Mouse (Mus musculus) liver, embryonic 12.5 days (tissue): ENCODE data around the gene Dyx1c1. TPM values are rescaled to one million over a fixed set of nuclear protein-coding genes. Genes with fewer than 3 reads are reported as not detected.

Experiments used
- ATAC-seq: fragments of 200-750 bp; cut with Nextera tagmentation; 2 replicates; pipeline ENCODE4 v1.8.0; 2017; ENCODE audit warnings: moderate number of reproducible peaks, mild to moderate bottlenecking, moderate library complexity
- H3K27ac ChIP-seq: fragments of 300-500 bp; sonication (generic); 2 replicates; pipeline ENCODE4 v1.5.1; 2016; ENCODE audit warnings: mild to moderate bottlenecking
- H3K27me3 ChIP-seq: fragments of 300-500 bp; sonication (generic); replicated peaks from 2 replicates; pipeline ENCODE4 v1.6.1; 2016; ENCODE audit warnings: mild to moderate bottlenecking, moderate library complexity
- H3K36me3 ChIP-seq: fragments of 300-500 bp; sonication (generic); 2 replicates; pipeline ENCODE4 v1.6.1; 2016; ENCODE audit warnings: mild to moderate bottlenecking, moderate library complexity
- H3K4me1 ChIP-seq: fragments of 300-500 bp; sonication (generic); 2 replicates; pipeline ENCODE4 v1.6.1; 2016
- H3K4me2 ChIP-seq: fragments of 300-500 bp; sonication (generic); 2 replicates; pipeline ENCODE4 v1.6.1; 2016; ENCODE audit warnings: mild to moderate bottlenecking, moderate library complexity
- H3K4me3 ChIP-seq: fragments of 300-500 bp; sonication (generic); 2 replicates; pipeline ENCODE4 v1.5.1; 2016; ENCODE audit warnings: mild to moderate bottlenecking, moderate library complexity
- H3K9ac ChIP-seq: fragments of 300-500 bp; sonication (generic); 2 replicates; pipeline ENCODE4 v1.6.1; 2016; ENCODE audit warnings: mild to moderate bottlenecking, moderate library complexity
- H3K9me3 ChIP-seq: fragments of 300-500 bp; sonication (generic); replicated peaks from 2 replicates; pipeline ENCODE4 v1.6.1; 2016; ENCODE audit warnings: mild to moderate bottlenecking, moderate library complexity
- WGBS: fragments of 180-500 bp; shearing (Covaris S2); methylation state at CpG from one replicate; pipeline ENCODE4 v1.1.7; 2016; ENCODE audit not compliant: insufficient replicate concordance; 5-methylcytosine and 5-hydroxymethylcytosine counted together
- polyA plus RNA-seq: library from polyadenylated mRNA; unstranded; fragments of >200 nt; fragmentation: Nextera tagmentation; extraction: Ambion mirVana; gene quantifications from 2 replicates; pipeline ENCODE4 v1.2.1, GENCODE M21; 2016

The Dyx1c1 gene
- polyA plus RNA-seq, result 0.10 and 0.37 TPM in 2 replicates

GRCm38 (mm10) chr9:72958521-72959450 lies at the start of gene Dyx1c1, which contains the start of gene Gm44503:
Dyx1c1 (plus strand) TSS chr9:72958785.
Gm44503 (plus strand) TSS chr9:72958852.
- WGBS, result 2% methylated on average over 43 of the region's 43 CpGs
- Histone ChIP-seq H3K9me3 (no peaks in the 10 kb centered on the region), H3K4me1 (peaks cover 16% of the 10 kb centered on the region), H3K36me3 (no peaks in the 10 kb centered on the region), H3K9ac (peak within 1 kb of the TSS; percentile 54), H3K4me3 (peak within 1 kb of the TSS; percentile 63), H3K4me2 (peak within 1 kb of the TSS; percentile 60), H3K27ac (peak within 1 kb of the TSS; percentile 22; the same call in 1 of the 2 replicates), H3K27me3 (no peaks in the 10 kb centered on the region)
- ATAC-seq, result peak; percentile 78

GRCm38 (mm10) chr9:72911381-72911780 lies 47.2 kb upstream of the Dyx1c1 start:
- H3K9ac ChIP-seq, result no peak overlapping the region
- no peaks in the 10 kb centered on the region for H3K27me3 ChIP-seq
- no peaks in the 10 kb centered on the region for H3K9me3 ChIP-seq
- no peak overlapping the region for H3K27ac ChIP-seq
- H3K4me1 ChIP-seq, result 0 out of 2 replicates have a peak, but pooled peaks cover 5% of the 10 kb centered on the region
- 65% methylated on average over 2 of the region's 2 CpGs for WGBS
- no peak for ATAC-seq
- H3K36me3 ChIP-seq, result no peaks in the 10 kb centered on the region
- H3K4me2 ChIP-seq, result no peak overlapping the region
- no peak overlapping the region for H3K4me3 ChIP-seq

DNA sequence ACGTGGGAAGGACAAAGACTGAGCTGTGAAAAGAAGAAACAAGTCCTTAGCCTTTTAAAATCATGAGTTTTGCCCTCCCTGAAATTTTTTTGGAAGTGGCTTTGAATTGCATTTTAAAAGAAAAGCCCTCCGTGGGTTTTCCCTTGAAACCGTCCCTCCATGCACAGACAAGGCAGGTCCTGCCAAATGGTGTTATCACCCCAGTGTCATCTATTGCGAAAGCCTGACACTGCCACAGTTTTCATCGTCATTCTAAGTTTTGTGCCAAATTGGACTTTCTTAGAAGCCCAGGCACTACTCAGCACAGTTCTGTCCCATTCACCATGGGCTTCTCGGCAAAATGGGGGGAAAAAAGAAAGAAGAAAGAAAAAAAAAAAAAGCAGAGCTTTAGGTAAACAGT lies 45.0 kb upstream of the Dyx1c1 start:
- Histone ChIP-seq H3K27me3 (no peaks in the 10 kb centered on the region), H3K4me3 (no peak overlapping the region), H3K27ac (no peak overlapping the region), H3K4me2 (no peak overlapping the region), H3K36me3 (no peaks in the 10 kb centered on the region), H3K9ac (no peak overlapping the region), H3K4me1 (0 out of 2 replicates have a peak, but pooled peaks cover 5% of the 10 kb centered on the region), H3K9me3 (no peaks in the 10 kb centered on the region)
- no peak for ATAC-seq
- WGBS, result 42% methylated on average over 6 of the region's 6 CpGs

GRCm38 (mm10) chr9:72915728-72916127 lies 42.9 kb upstream of the Dyx1c1 start:
- ATAC-seq, result no peak
- Histone ChIP-seq H3K9me3 (no peaks in the 10 kb centered on the region), H3K9ac (no peak overlapping the region), H3K27me3 (no peaks in the 10 kb centered on the region), H3K36me3 (no peaks in the 10 kb centered on the region), H3K27ac (no peak overlapping the region), H3K4me1 (0 out of 2 replicates have a peak, but pooled peaks cover 5% of the 10 kb centered on the region), H3K4me2 (no peak overlapping the region), H3K4me3 (no peak overlapping the region)
- WGBS, result 41% methylated on average over 7 of the region's 7 CpGs

DNA sequence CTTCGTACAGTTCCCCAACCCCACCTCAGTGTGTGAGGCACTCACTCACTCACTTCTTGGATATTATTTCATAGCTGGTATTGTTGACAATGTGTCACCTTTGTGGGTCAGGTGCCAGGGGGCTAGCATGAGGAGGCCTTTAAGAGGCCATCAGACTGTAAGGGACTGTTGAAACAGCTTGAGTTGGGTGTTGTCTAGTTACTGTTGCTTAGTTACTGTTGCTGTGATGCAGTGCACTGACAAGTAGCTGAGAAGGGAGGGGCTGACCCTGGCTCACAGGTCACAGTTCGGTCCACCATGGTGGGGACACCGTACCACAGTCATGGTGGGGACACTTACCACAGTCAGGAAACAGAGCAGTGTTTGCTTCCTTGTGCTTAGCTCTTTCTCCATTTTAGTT lies 35.5 kb upstream of the Dyx1c1 start:
- peaks cover 6% of the 10 kb centered on the region; the same call in 1 of the 2 replicates for H3K4me1 ChIP-seq
- no peak overlapping the region for H3K4me2 ChIP-seq
- H3K4me3 ChIP-seq, result no peak overlapping the region
- no peaks in the 10 kb centered on the region for H3K9me3 ChIP-seq
- no peak for ATAC-seq
- no peak overlapping the region for H3K9ac ChIP-seq
- H3K27me3 ChIP-seq, result peaks cover 63% of the 10 kb centered on the region
- H3K36me3 ChIP-seq, result no peaks in the 10 kb centered on the region
- no peak overlapping the region for H3K27ac ChIP-seq
- 71% methylated on average over 3 of the region's 3 CpGs for WGBS

- peak; percentile 44 for ATAC-seq
- no peaks in the 10 kb centered on the region for H3K9me3 ChIP-seq
- no peak within 1 kb of the TSS for H3K27ac ChIP-seq
- H3K4me2 ChIP-seq, result peak within 1 kb of the TSS; percentile 74
- under 1% methylated on average over 87 of the region's 108 CpGs for WGBS
- peak within 1 kb of the TSS; percentile 50 for H3K9ac ChIP-seq
- H3K27me3 ChIP-seq, result peaks cover 76% of the 10 kb centered on the region
- H3K36me3 ChIP-seq, result no peaks in the 10 kb centered on the region
- H3K4me3 ChIP-seq, result peak within 1 kb of the TSS; percentile 58
- H3K4me1 ChIP-seq, result peaks cover 6% of the 10 kb centered on the region; the same call in 1 of the 2 replicates
Measured at GRCm38 (mm10) chr9:72925021-72925934, 33.3 kb upstream of the Dyx1c1 start, which contains the start of gene Pygo1. Pygo1 (plus strand) TSS chr9:72925645.

- H3K9me3 ChIP-seq, result no peaks in the 10 kb centered on the region
- H3K4me3 ChIP-seq, result peak overlapping the region; percentile 58
- H3K27me3 ChIP-seq, result peaks cover 81% of the 10 kb centered on the region
- no peaks in the 10 kb centered on the region for H3K36me3 ChIP-seq
- H3K4me2 ChIP-seq, result peak overlapping the region; percentile 74
- peaks cover 6% of the 10 kb centered on the region; the same call in 1 of the 2 replicates for H3K4me1 ChIP-seq
- H3K27ac ChIP-seq, result no peak overlapping the region
- WGBS, result 9% methylated on average over 11 of the region's 20 CpGs
- H3K9ac ChIP-seq, result peak overlapping the region; percentile 50
- peak; percentile 13; the same call in 1 of the 2 replicates for ATAC-seq
Measured at GRCm38 (mm10) chr9:72925935-72926258, 32.7 kb upstream of the Dyx1c1 start.

GRCm38 (mm10) chr9:72931166-72931790 lies 27.3 kb upstream of the Dyx1c1 start:
- no peaks in the 10 kb centered on the region for H3K4me1 ChIP-seq
- no peak overlapping the region for H3K27ac ChIP-seq
- H3K27me3 ChIP-seq, result peaks cover 36% of the 10 kb centered on the region
- H3K9me3 ChIP-seq, result no peaks in the 10 kb centered on the region; the same call in 1 of the 2 replicates
- no peak overlapping the region for H3K4me3 ChIP-seq
- 64% methylated on average over 13 of the region's 13 CpGs for WGBS
- H3K4me2 ChIP-seq, result no peak overlapping the region
- H3K9ac ChIP-seq, result no peak overlapping the region
- H3K36me3 ChIP-seq, result no peaks in the 10 kb centered on the region
- ATAC-seq, result no peak

DNA sequence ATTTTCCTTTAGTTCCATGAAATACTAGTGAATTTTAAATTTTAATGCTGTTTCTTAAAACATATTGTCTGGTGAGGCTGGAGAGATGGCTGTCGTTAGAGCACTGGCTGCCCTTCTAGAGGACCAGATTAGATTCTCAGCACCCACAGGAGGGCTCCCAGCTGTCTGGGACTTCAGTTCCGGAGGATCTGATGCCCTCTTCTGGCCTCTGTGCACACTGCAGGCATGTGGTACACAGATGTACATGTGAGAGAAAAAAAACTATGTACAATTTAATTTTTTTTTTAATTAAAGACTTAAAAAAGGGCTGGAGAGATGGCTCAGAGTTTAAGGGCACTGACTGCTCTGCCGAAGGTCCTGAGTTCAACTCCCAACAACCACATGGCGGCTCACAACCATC lies 23.3 kb upstream of the Dyx1c1 start:
- 76% methylated on average over 4 of the region's 4 CpGs for WGBS
- no peak overlapping the region for H3K4me2 ChIP-seq
- H3K27me3 ChIP-seq, result peaks cover 5% of the 10 kb centered on the region; the same call in 1 of the 2 replicates
- H3K27ac ChIP-seq, result no peak overlapping the region
- no peaks in the 10 kb centered on the region for H3K4me1 ChIP-seq
- no peak overlapping the region for H3K4me3 ChIP-seq
- H3K36me3 ChIP-seq, result no peaks in the 10 kb centered on the region
- H3K9me3 ChIP-seq, result no peaks in the 10 kb centered on the region; the same call in 1 of the 2 replicates
- no peak overlapping the region for H3K9ac ChIP-seq
- ATAC-seq, result no peak

DNA sequence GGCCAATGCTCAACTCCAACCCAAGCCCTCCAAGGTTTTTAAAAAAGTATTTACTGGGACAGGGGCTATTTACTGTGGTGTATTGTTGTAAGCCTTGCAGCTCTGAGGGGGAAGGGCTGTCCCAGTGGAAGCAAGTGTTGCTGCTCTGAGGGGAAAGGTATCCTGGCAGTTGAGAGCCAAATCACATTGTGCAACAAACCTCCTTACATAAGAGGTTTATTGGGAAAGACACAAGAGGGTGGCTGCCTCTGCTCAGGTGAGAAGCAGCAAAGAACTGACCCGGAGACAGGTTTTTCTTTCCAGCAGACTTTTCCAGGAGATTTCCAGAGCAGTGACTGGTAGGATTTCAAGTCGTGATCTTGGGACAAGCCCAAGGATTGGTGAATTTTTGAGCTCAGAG lies 22.3 kb upstream of the Dyx1c1 start:
- H3K9me3 ChIP-seq, result no peaks in the 10 kb centered on the region; the same call in 1 of the 2 replicates
- no peak overlapping the region for H3K4me3 ChIP-seq
- WGBS, result 49% methylated on average over 2 of the region's 2 CpGs
- ATAC-seq, result no peak
- no peaks in the 10 kb centered on the region for H3K27me3 ChIP-seq
- H3K9ac ChIP-seq, result no peak overlapping the region
- no peak overlapping the region for H3K4me2 ChIP-seq
- H3K4me1 ChIP-seq, result no peaks in the 10 kb centered on the region
- H3K36me3 ChIP-seq, result no peaks in the 10 kb centered on the region
- H3K27ac ChIP-seq, result no peak overlapping the region

DNA sequence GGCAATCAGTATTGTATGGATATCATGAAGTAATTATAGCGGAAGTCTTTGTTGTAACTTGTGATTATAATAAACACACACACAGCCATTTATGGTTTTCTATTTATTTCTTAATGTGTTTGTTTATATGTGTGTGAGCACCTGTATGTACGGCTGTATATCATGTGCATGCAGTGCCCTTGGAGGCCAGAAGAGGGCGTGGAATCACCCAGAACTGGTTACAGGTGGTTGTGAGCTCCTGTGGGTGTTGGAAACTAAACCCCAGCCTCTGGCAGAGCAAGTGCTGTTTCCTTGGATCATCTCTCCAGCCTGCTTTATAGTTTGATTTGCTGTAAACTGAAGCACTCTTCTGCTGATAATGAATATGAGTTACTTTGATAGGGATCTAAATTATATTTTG lies 15.2 kb upstream of the Dyx1c1 start:
- Histone ChIP-seq H3K4me1 (no peaks in the 10 kb centered on the region), H3K4me3 (no peak overlapping the region), H3K9ac (no peak overlapping the region), H3K36me3 (no peaks in the 10 kb centered on the region), H3K9me3 (peaks cover 3% of the 10 kb centered on the region), H3K27me3 (no peaks in the 10 kb centered on the region), H3K27ac (no peak overlapping the region), H3K4me2 (no peak overlapping the region)
- no peak for ATAC-seq
- WGBS, result 49% methylated on average over 3 of the region's 3 CpGs
